Mouse (Mus musculus) ES-Bruce4 (cell line): Measurements from ENCODE around the gene Camkmt. TPM values are rescaled to one million over a fixed set of nuclear protein-coding genes. Genes with fewer than 3 reads are reported as not detected.

Source experiments
- H3K27ac ChIP-seq: 2 replicates; pipeline ENCODE4 v1.5.1; 2012; ENCODE audit warnings: low read length, inconsistent platforms; ENCODE audit not compliant: insufficient read depth
- H3K27me3 ChIP-seq: 2 replicates; pipeline ENCODE4 v1.6.1; 2012; ENCODE audit warnings: mild to moderate bottlenecking, low read length, inconsistent platforms; ENCODE audit not compliant: control insufficient read depth, poor library complexity, insufficient read depth, severe bottlenecking
- H3K36me3 ChIP-seq: 2 replicates; pipeline ENCODE4 v1.6.1; 2012; ENCODE audit warnings: inconsistent platforms, mild to moderate bottlenecking, low read length, moderate library complexity; ENCODE audit not compliant: control insufficient read depth, poor library complexity, insufficient read depth, severe bottlenecking
- H3K4me1 ChIP-seq: one replicate; pipeline ENCODE4 v1.8.1; 2011; ENCODE audit warnings: low read length; ENCODE audit not compliant: control insufficient read depth, insufficient read depth
- H3K4me3 ChIP-seq: 2 replicates; pipeline ENCODE4 v1.5.1; 2011; ENCODE audit warnings: low read depth, mild to moderate bottlenecking, low read length
- H3K9ac ChIP-seq: 2 replicates; pipeline ENCODE4 v1.6.1; 2012; ENCODE audit warnings: low read depth, mild to moderate bottlenecking, inconsistent platforms; ENCODE audit not compliant: poor library complexity, severe bottlenecking
- H3K9me3 ChIP-seq: replicated peaks from 2 replicates; pipeline ENCODE4 v1.6.1; 2012; ENCODE audit warnings: mild to moderate bottlenecking, low read length, inconsistent platforms; ENCODE audit not compliant: control insufficient read depth, poor library complexity, insufficient read depth, severe bottlenecking
- CTCF ChIP-seq: IDR thresholded peaks from one replicate; pipeline ENCODE4 v1.8.1; 2011; ENCODE audit warnings: low read depth, low read length
- EP300 ChIP-seq: IDR thresholded peaks from 2 replicates; pipeline ENCODE4 v1.6.1; 2011; ENCODE audit warnings: low read depth, low read length; ENCODE audit not compliant: insufficient read depth
- POLR2A ChIP-seq: IDR thresholded peaks from one replicate; pipeline ENCODE4 v1.8.1; 2011; ENCODE audit warnings: low read length; ENCODE audit not compliant: insufficient read depth
- polyA plus RNA-seq: library from polyadenylated mRNA; stranded (reverse); fragments of >200 nt; gene quantifications from 2 replicates; pipeline ENCODE4 v1.2.4, GENCODE M21; 2011; ENCODE audit warnings: low read depth; ENCODE audit not compliant: missing spikeins, insufficient read depth, insufficient read length

Gene Camkmt
- polyA plus RNA-seq, 1 experiment = 3.7 TPM

GRCm38 (mm10) chr17:85071088-85071775, 19.1 kb upstream of the Camkmt start:
- no peak overlapping the region for H3K27ac ChIP-seq
- no peak overlapping the region for H3K4me3 ChIP-seq
- H3K36me3 ChIP-seq = 0 out of 2 replicates have a peak, but pooled peaks cover 3% of the 10 kb centered on the region
- no peaks in the 10 kb centered on the region for H3K9me3 ChIP-seq
- H3K4me1 ChIP-seq = no peaks in the 10 kb centered on the region
- TF ChIP-seq CTCF (peak; percentile 24), POLR2A (no peak), EP300 (no peak)
- H3K9ac ChIP-seq = no peak overlapping the region
- H3K27me3 ChIP-seq = no peaks in the 10 kb centered on the region

GRCm38 (mm10) chr17:85072383-85072782, 18.0 kb upstream of the Camkmt start:
- Histone ChIP-seq H3K4me3 (no peak overlapping the region), H3K27ac (no peak overlapping the region), H3K4me1 (no peaks in the 10 kb centered on the region), H3K36me3 (0 out of 2 replicates have a peak, but pooled peaks cover 3% of the 10 kb centered on the region), H3K9me3 (no peaks in the 10 kb centered on the region), H3K27me3 (no peaks in the 10 kb centered on the region), H3K9ac (no peak overlapping the region)
- no peak for TF ChIP-seq POLR2A
- TF ChIP-seq CTCF = no peak
- TF ChIP-seq EP300 = no peak

DNA sequence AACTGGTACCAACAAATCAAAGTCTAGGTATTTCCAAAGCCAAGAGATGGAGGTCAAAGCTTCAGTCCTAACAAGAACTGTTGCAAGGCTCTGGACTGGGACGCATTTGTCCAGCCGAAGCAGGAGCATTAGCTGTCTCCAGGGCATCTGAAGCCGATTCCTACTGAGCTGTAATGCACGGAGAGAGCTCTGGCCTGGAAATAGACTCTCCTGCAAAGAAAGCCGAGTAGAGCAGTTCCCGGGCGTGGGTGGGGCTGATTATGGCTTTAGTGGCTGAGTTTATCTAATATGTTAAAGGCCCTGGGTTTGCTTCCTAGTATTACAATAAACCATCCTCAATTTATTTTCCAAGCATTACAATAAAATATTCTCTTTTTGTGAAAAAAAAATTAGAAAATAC, 17.1 kb upstream of the Camkmt start:
- TF ChIP-seq POLR2A (no peak), CTCF (no peak), EP300 (no peak)
- no peaks in the 10 kb centered on the region for H3K9me3 ChIP-seq
- no peak overlapping the region for H3K27ac ChIP-seq
- no peak overlapping the region for H3K4me3 ChIP-seq
- H3K9ac ChIP-seq = no peak overlapping the region
- no peaks in the 10 kb centered on the region for H3K4me1 ChIP-seq
- H3K36me3 ChIP-seq = 0 out of 2 replicates have a peak, but pooled peaks cover 5% of the 10 kb centered on the region
- H3K27me3 ChIP-seq = no peaks in the 10 kb centered on the region

DNA sequence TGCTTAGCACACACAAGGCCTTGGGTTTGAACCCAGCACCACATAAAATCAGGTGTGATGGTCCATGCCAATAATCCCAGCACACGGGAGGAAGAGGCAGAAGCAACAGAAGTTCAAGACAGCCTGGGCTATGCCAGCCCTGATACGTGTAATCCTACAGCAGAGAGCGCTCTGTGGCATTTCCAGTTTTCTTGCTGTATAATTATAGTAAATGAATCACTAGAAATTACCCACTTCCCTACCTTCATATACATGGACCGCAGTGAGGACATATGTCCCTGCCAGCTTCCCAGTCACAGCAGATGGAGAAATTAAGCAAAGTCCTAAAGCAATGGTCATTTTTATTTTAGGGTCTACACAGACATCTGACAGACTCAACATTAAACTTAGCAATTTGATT, 16.3 kb upstream of the Camkmt start:
- H3K9me3 ChIP-seq = no peaks in the 10 kb centered on the region
- H3K4me1 ChIP-seq = no peaks in the 10 kb centered on the region
- H3K9ac ChIP-seq = no peak overlapping the region
- H3K27me3 ChIP-seq = no peaks in the 10 kb centered on the region
- peaks cover 8% of the 10 kb centered on the region; the same call in 1 of the 2 replicates for H3K36me3 ChIP-seq
- H3K27ac ChIP-seq = no peak overlapping the region
- H3K4me3 ChIP-seq = no peak overlapping the region
- TF ChIP-seq EP300 (no peak), POLR2A (no peak), CTCF (no peak)

- Histone ChIP-seq H3K9me3 (no peaks in the 10 kb centered on the region), H3K9ac (no peak overlapping the region), H3K27ac (no peak overlapping the region), H3K27me3 (no peaks in the 10 kb centered on the region), H3K4me3 (no peak overlapping the region), H3K4me1 (no peaks in the 10 kb centered on the region), H3K36me3 (peaks cover 5% of the 10 kb centered on the region; the same call in 1 of the 2 replicates)
- TF ChIP-seq EP300 = no peak
- no peak for TF ChIP-seq POLR2A
- no peak for TF ChIP-seq CTCF
Observed at GRCm38 (mm10) chr17:85079276-85079675, 11.1 kb upstream of the Camkmt start.

DNA sequence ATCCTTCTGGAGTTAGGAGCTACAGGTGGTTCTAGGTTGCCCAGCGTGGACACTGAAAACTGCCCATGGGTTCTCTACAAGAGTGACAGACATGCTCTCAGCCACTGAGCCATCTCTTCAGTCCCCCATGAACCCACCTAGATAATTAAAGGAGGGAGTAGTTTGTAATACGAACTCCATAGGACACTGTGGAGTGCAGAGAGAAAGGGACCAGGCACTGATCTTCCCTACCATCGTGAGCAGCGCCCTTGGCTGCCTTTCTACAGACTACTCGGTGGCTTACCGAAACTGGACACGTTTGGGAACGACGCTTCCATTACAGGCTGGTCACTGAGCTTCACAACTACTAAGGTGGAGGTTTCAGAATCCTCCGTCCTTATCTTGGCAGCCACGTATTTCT, 9.6 kb upstream of the Camkmt start:
- Histone ChIP-seq H3K9me3 (no peaks in the 10 kb centered on the region), H3K27me3 (no peaks in the 10 kb centered on the region), H3K4me3 (no peak overlapping the region), H3K36me3 (peaks cover 5% of the 10 kb centered on the region; the same call in 1 of the 2 replicates), H3K27ac (no peak overlapping the region), H3K9ac (no peak overlapping the region), H3K4me1 (no peaks in the 10 kb centered on the region)
- TF ChIP-seq CTCF = no peak
- no peak for TF ChIP-seq EP300
- no peak for TF ChIP-seq POLR2A
